Mouse (Mus musculus): ENCODE measurements around the gene Akna. TPM values are rescaled to one million over a fixed set of nuclear protein-coding genes. Genes with fewer than 3 reads are reported as not detected.

Gene Akna
- total and polyA plus RNA-seq, 3 experiments = 6.5 to 37.5 (median 28.0) TPM

GRCm38 (mm10) chr4:63423811-63424210, 20.7 kb upstream of the Akna start:
- TF ChIP-seq JUN (IDR thresholded peaks at IDR 0.05; ENCODE audit: insufficient read depth, low read depth, low read length) (no peak), ZC3H11A (IDR thresholded peaks at IDR 0.05; ENCODE audit: low read depth, low read length) (no peak), GABPA (IDR thresholded peaks at IDR 0.05; ENCODE audit: insufficient replicate concordance, low read depth, low read length) (no peak), EP300 (IDR thresholded peaks at IDR 0.05; ENCODE audit: low read length) (no peak), HCFC1 (IDR thresholded peaks at IDR 0.05; ENCODE audit: low read depth, low read length) (no peak), ETS1 (conservative IDR thresholded peaks at IDR 0.05; ENCODE audit: low read depth, low read length) (no peak), MAZ (IDR thresholded peaks at IDR 0.05; ENCODE audit: low read depth, low read length) (no peak), ELF1 (IDR thresholded peaks at IDR 0.05; ENCODE audit: low read depth, low read length) (no peak), CHD1 (IDR thresholded peaks at IDR 0.05; ENCODE audit: low read depth, low read length) (no peak), USF1 (IDR thresholded peaks at IDR 0.05; ENCODE audit: low read depth, low read length) (no peak), MEF2A (IDR thresholded peaks at IDR 0.05; ENCODE audit: borderline replicate concordance, low read depth, low read length) (no peak), NELFE (IDR thresholded peaks at IDR 0.05; ENCODE audit: low read depth, low read length) (no peak), USF2 (conservative IDR thresholded peaks at IDR 0.05; ENCODE audit: low read depth, low read length) (no peak), RCOR1 (conservative IDR thresholded peaks at IDR 0.05; ENCODE audit: low read depth, low read length) (no peak), UBTF (IDR thresholded peaks at IDR 0.05; ENCODE audit: low read depth, low read length) (no peak), ZMIZ1 (IDR thresholded peaks at IDR 0.05; ENCODE audit: low read depth, low read length) (no peak), TBP (conservative IDR thresholded peaks at IDR 0.05; ENCODE audit: low read depth, low read length) (no peak), CTCF (conservative IDR thresholded peaks at IDR 0.05 in 1 of 2, IDR thresholded peaks at IDR 0.05 in 1 of 2; ENCODE audit: low read depth in 2 of 2, low read length in 2 of 2) (no peak), KAT2A (IDR thresholded peaks at IDR 0.05; ENCODE audit: insufficient replicate concordance, low read length) (no peak)
- peaks cover 3 to 21% of the 10 kb centered on the region in 2 experiments; a peak in 2 of 4 replicates for H3K4me1 ChIP-seq (ENCODE audit: control insufficient read depth in 1 of 2, insufficient read depth in 2 of 2)
- H3K4me2 ChIP-seq (ENCODE audit: insufficient read depth, low read depth, poor library complexity, severe bottlenecking) = no peak overlapping the region
- no peak for DNase-seq (ENCODE audit: extremely low read depth)
- no peaks in the 10 kb centered on the region for H3K79me2 ChIP-seq (replicated peaks; ENCODE audit: control insufficient read depth, extremely low read depth, insufficient read depth, poor library complexity, severe bottlenecking)
- no peaks in the 10 kb centered on the region for H3K27me3 ChIP-seq (replicated peaks)
- no peak overlapping the region for H3K4me3 ChIP-seq (replicated peaks in 1 of 3; ENCODE audit: low read depth in 2 of 3, low read length in 2 of 3, poor library complexity in 1 of 3)
- in situ Hi-C loops (cut with MboI; ENCODE audit: low pct_ligation_motif_present, low pct_unique_long_range_greater_than_20kb, low sequenced_read_pairs) = loop anchor here (25.0 kb wide), 2 partner anchors 338 to 513 kb away; no protein-coding TSS in a partner anchor
- H3K27ac ChIP-seq (ENCODE audit: insufficient read depth, low read depth) = no peak overlapping the region
- H3K9ac ChIP-seq (ENCODE audit: insufficient read depth, low read depth) = no peak overlapping the region
- dilution Hi-C loops (cut with MboI; ENCODE audit: extremely low pct_ligation_motif_present, extremely low pct_unique_long_range_greater_than_20kb, low sequenced_read_pairs) = no loop called here
- H3K9me3 ChIP-seq (replicated peaks; ENCODE audit: low read length) = no peaks in the 10 kb centered on the region
- peaks cover 0 to 13% of the 10 kb centered on the region in 2 experiments for H3K36me3 ChIP-seq (replicated peaks in 1 of 2; ENCODE audit: control insufficient read depth in 1 of 2, insufficient read depth in 1 of 2, low read length in 1 of 2)

- no peak for TF ChIP-seq NELFE (IDR thresholded peaks at IDR 0.05; ENCODE audit: low read depth, low read length)
- TF ChIP-seq IRF4 (IDR thresholded peaks at IDR 0.05; ENCODE audit: low read depth, low read length) = no peak
- no peak for TF ChIP-seq MAZ (IDR thresholded peaks at IDR 0.05; ENCODE audit: low read depth, low read length)
- no peak for TF ChIP-seq ZNF384 (IDR thresholded peaks at IDR 0.05; ENCODE audit: low read depth, low read length)
- no peak for TF ChIP-seq MAFK (IDR thresholded peaks at IDR 0.05; ENCODE audit: insufficient replicate concordance, low read length)
- TF ChIP-seq ZC3H11A (IDR thresholded peaks at IDR 0.05; ENCODE audit: low read depth, low read length) = no peak
- TF ChIP-seq POLR2A (IDR thresholded peaks at IDR 0.05; ENCODE audit: low read depth, low read length) = no peak
- TF ChIP-seq JUND (conservative IDR thresholded peaks at IDR 0.05; ENCODE audit: low read depth, low read length) = no peak
- no peak for TF ChIP-seq UBTF (IDR thresholded peaks at IDR 0.05; ENCODE audit: low read depth, low read length)
- no peak for TF ChIP-seq CHD2 (IDR thresholded peaks at IDR 0.05; ENCODE audit: low read length)
- H3K27me3 ChIP-seq (replicated peaks) = no peaks in the 10 kb centered on the region
- H3K36me3 ChIP-seq (replicated peaks in 1 of 2; ENCODE audit: control insufficient read depth in 1 of 2, insufficient read depth in 1 of 2, low read length in 1 of 2) = peaks cover 0 to 9% of the 10 kb centered on the region in 2 experiments
- H3K79me2 ChIP-seq (replicated peaks; ENCODE audit: control insufficient read depth, extremely low read depth, insufficient read depth, poor library complexity, severe bottlenecking) = no peaks in the 10 kb centered on the region
- no peaks in the 10 kb centered on the region for H3K9me3 ChIP-seq (replicated peaks; ENCODE audit: low read length)
- no peak for DNase-seq (ENCODE audit: extremely low read depth)
- H3K4me3 ChIP-seq (replicated peaks in 1 of 3; ENCODE audit: low read depth in 2 of 3, low read length in 2 of 3, poor library complexity in 1 of 3) = no peak overlapping the region
- dilution Hi-C loops (cut with MboI; ENCODE audit: extremely low pct_ligation_motif_present, extremely low pct_unique_long_range_greater_than_20kb, low sequenced_read_pairs) = no loop called here
- in situ Hi-C loops (cut with MboI; ENCODE audit: low pct_ligation_motif_present, low pct_unique_long_range_greater_than_20kb, low sequenced_read_pairs) = loop anchor here (25.0 kb wide), 2 partner anchors 339 to 514 kb away; no protein-coding TSS in a partner anchor
- no peak overlapping the region for H3K4me2 ChIP-seq (ENCODE audit: insufficient read depth, low read depth, poor library complexity, severe bottlenecking)
- peaks cover 3 to 19% of the 10 kb centered on the region in 2 experiments; a peak in 2 of 4 replicates for H3K4me1 ChIP-seq (ENCODE audit: control insufficient read depth in 1 of 2, insufficient read depth in 2 of 2)
- H3K27ac ChIP-seq (ENCODE audit: insufficient read depth, low read depth) = no peak overlapping the region
- no peak overlapping the region for H3K9ac ChIP-seq (ENCODE audit: insufficient read depth, low read depth)
Observed at GRCm38 (mm10) chr4:63423231-63423630, 20.1 kb upstream of the Akna start.

All from CH12.LX (cell line).